Mouse (Mus musculus) cerebellum, adult 2 months (tissue): ENCODE measurements around the gene Trap1. TPM values are rescaled to one million over a fixed set of nuclear protein-coding genes. Genes with fewer than 3 reads are reported as not detected.

Experiments
- DNase-seq, 2 experiments: peaks; one replicate each; pipeline ENCODE4 v3.0.0; 2021
- H3K27ac ChIP-seq: fragments of 200-500 bp; 2 replicates; pipeline ENCODE4 v1.5.1; 2012; ENCODE audit warnings: low read length, control low read depth, inconsistent platforms; ENCODE audit not compliant: insufficient read depth
- H3K27me3 ChIP-seq: fragments of 200-500 bp; 2 replicates; pipeline ENCODE4 v1.6.1; 2012; ENCODE audit warnings: inconsistent platforms, mild to moderate bottlenecking, low read length, moderate library complexity; ENCODE audit not compliant: control insufficient read depth, insufficient read depth
- H3K4me1 ChIP-seq: fragments of 200-500 bp; 2 replicates; pipeline ENCODE4 v1.6.1; 2011; ENCODE audit warnings: low read length; ENCODE audit not compliant: control insufficient read depth, insufficient read depth
- H3K4me3 ChIP-seq: fragments of 200-500 bp; replicated peaks from 2 replicates; pipeline ENCODE3; 2011; ENCODE audit warnings: mild to moderate bottlenecking, low read depth, low read length, control low read depth; ENCODE audit not compliant: insufficient read depth
- CTCF ChIP-seq: fragments of 200-500 bp; IDR thresholded peaks from 2 replicates; pipeline ENCODE4 v1.5.1; 2011; ENCODE audit warnings: low read depth, mild to moderate bottlenecking, control low read depth, low read length, moderate library complexity, borderline replicate concordance; ENCODE audit not compliant: insufficient read depth
- POLR2A ChIP-seq: fragments of 200-500 bp; IDR thresholded peaks from 2 replicates; pipeline ENCODE4 v1.6.1; 2011; ENCODE audit warnings: low read length, control low read depth, borderline replicate concordance; ENCODE audit not compliant: insufficient read depth
- WGBS: fragments of 180-500 bp; shearing (Covaris S2); methylation state at CpG from one replicate; pipeline ENCODE4 v1.1.7; 2018; 5-methylcytosine and 5-hydroxymethylcytosine counted together
- polyA plus RNA-seq: library from polyadenylated mRNA; depleted of rRNA; stranded (reverse); fragments of >200 nt; gene quantifications from 2 replicates; pipeline ENCODE4 v1.2.3, GENCODE M21; 2012

Gene Trap1
- polyA plus RNA-seq, 1 experiment: 94.5 TPM

DNA sequence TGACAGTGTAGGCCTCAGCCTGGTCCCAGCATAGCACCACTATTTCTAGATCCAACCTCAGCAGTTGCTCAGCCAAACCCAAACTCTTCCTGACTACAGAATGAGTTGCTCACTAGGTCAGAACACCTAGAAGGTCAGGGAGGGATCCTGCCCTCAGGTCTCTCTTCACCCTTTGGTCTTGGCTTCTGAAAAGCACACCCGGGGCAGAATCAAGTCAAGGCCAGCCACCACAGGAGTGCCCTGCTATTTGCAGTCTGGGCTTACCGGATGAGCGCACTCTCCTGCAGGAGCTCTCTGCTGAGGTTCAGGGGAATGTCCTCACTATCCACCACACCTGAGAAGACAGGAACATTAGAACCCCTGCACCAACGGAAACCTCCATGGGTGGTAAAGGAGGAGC is 25.0 kb downstream of the Trap1 start:
- 95% methylated on average over 4 of the region's 4 CpGs for WGBS
- no peaks in the 10 kb centered on the region for H3K27me3 ChIP-seq
- no peak overlapping the region for H3K27ac ChIP-seq
- H3K4me1 ChIP-seq: no peaks in the 10 kb centered on the region
- H3K4me3 ChIP-seq: no peak overlapping the region
- TF ChIP-seq POLR2A (no peak), CTCF (no peak)
- no peak for DNase-seq

- Histone ChIP-seq H3K4me3 (no peak overlapping the region), H3K27me3 (no peaks in the 10 kb centered on the region), H3K4me1 (no peaks in the 10 kb centered on the region), H3K27ac (no peak overlapping the region)
- 56% methylated on average over 4 of the region's 4 CpGs for WGBS
- TF ChIP-seq POLR2A (no peak), CTCF (no peak)
- DNase-seq: no peak
Measured at GRCm38 (mm10) chr16:4045524-4045923, 32.1 kb downstream of the Trap1 start.

GRCm38 (mm10) chr16:4044093-4044492 is 33.5 kb downstream of the Trap1 start:
- Histone ChIP-seq H3K4me1 (no peaks in the 10 kb centered on the region), H3K27ac (no peak overlapping the region), H3K4me3 (no peak overlapping the region), H3K27me3 (no peaks in the 10 kb centered on the region)
- TF ChIP-seq CTCF: no peak
- WGBS: 91% methylated on average over 2 of the region's 2 CpGs
- no peak for DNase-seq

DNA sequence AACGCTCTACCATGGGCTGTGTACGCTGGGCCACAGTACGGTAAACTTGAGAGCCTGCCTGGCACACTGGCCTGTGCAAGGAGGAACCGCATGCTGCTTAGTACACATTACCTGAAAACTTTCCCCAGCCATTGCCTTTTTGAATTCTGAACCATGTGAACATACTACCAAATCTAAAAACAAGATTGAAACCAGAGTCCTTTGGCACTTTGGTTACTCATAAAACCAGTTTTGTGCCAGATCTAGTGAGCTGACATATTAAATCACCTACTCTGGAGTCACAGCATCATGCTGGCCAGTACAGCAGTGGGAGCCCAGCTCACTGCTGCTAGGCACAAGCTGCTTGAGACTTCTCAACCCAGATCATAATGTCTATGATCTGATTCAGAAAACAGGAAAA is 36.0 kb downstream of the Trap1 start:
- 97% methylated on average over 4 of the region's 4 CpGs for WGBS
- Histone ChIP-seq H3K4me1 (no peaks in the 10 kb centered on the region), H3K27ac (no peak overlapping the region), H3K4me3 (no peak overlapping the region), H3K27me3 (no peaks in the 10 kb centered on the region)
- DNase-seq: no peak
- TF ChIP-seq CTCF: no peak
- TF ChIP-seq POLR2A: no peak

- no peak for DNase-seq
- Histone ChIP-seq H3K4me3 (no peak overlapping the region), H3K27me3 (no peaks in the 10 kb centered on the region), H3K27ac (no peak overlapping the region), H3K4me1 (no peaks in the 10 kb centered on the region)
- no peak for TF ChIP-seq CTCF
- TF ChIP-seq POLR2A: no peak
- 86% methylated on average over 5 of the region's 5 CpGs for WGBS
Measured at GRCm38 (mm10) chr16:4040206-4040605, 37.4 kb downstream of the Trap1 start.

DNA sequence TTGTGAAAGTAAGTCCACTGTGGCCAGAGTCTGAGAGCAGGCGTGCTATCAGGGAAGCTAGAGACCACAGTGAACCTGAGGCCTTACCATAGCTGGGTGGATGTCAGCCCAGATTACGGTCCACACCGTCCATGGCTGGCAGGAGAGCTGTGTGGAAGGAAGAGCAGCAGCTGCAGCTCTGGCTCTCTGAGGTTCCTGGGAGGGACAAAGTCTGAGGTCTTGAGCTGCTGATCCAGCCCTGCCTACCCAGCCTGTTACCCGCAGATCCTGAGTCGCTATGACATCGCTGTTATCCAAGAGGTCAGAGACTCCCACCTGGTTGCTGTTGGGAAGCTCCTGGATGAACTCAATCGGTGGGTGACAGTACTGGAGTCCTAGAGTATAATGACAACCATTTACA is 39.9 kb downstream of the Trap1 start:
- DNase-seq: no peak
- no peak overlapping the region for H3K27ac ChIP-seq
- no peaks in the 10 kb centered on the region for H3K27me3 ChIP-seq
- 96% methylated on average over 7 of the region's 7 CpGs for WGBS
- TF ChIP-seq CTCF (no peak), POLR2A (no peak)
- no peaks in the 10 kb centered on the region for H3K4me1 ChIP-seq
- H3K4me3 ChIP-seq: no peak overlapping the region

- 93% methylated on average over 5 of the region's 5 CpGs for WGBS
- H3K27ac ChIP-seq: no peak within 1 kb of the TSS
- no peaks in the 10 kb centered on the region for H3K27me3 ChIP-seq
- TF ChIP-seq CTCF: no peak
- TF ChIP-seq POLR2A: no peak
- no peaks in the 10 kb centered on the region for H3K4me1 ChIP-seq
- no peak within 1 kb of the TSS for H3K4me3 ChIP-seq
- no peak for DNase-seq
Measured at GRCm38 (mm10) chr16:4036807-4037206, 40.8 kb downstream of the Trap1 start, which contains the start of gene Dnase1. Gene Dnase1, plus strand, starts transcription at chr16:4036942.

- no peak for DNase-seq
- no peak overlapping the region for H3K27ac ChIP-seq
- no peak for TF ChIP-seq POLR2A
- no peak for TF ChIP-seq CTCF
- no peaks in the 10 kb centered on the region for H3K4me1 ChIP-seq
- H3K27me3 ChIP-seq: no peaks in the 10 kb centered on the region
- no peak overlapping the region for H3K4me3 ChIP-seq
- 76% methylated on average over 2 of the region's 2 CpGs for WGBS
Measured at GRCm38 (mm10) chr16:4035575-4035974, 42.1 kb downstream of the Trap1 start.

DNA sequence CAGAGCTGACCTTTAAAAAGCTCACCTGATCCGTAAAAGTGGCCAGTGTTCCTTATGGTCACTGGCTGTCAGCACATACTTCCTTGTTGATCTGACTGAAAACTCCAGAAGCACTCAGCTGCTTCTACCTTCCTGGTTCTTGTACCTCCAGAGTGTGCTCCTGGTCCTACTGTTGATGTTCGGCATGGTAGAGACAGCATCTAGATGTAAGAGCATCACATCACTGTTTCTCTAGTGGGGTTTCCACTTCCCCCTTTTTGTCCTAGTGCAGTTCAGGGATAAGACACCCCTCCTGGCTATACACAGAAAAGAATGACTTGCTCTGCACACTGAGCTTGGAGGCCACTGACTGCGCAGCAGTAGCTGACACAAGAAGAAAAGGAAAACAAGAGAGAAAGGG is 43.2 kb downstream of the Trap1 start:
- no peak overlapping the region for H3K27ac ChIP-seq
- no peaks in the 10 kb centered on the region for H3K27me3 ChIP-seq
- DNase-seq: no peak
- 80% methylated on average over 3 of the region's 3 CpGs for WGBS
- H3K4me3 ChIP-seq: no peak overlapping the region
- no peaks in the 10 kb centered on the region for H3K4me1 ChIP-seq
- TF ChIP-seq POLR2A: no peak
- TF ChIP-seq CTCF: no peak
